Mouse (Mus musculus) mouse embryonic stem cell (cell line): ENCODE data around the gene Kcnc2.
"Not testable (repeated sequence)": the region's sequence is repeated elsewhere in the genome, so short reads cannot be mapped to it uniquely, and the experiment has no call there.

Experiments used
- in situ Hi-C, 2 experiments: fragments of 300-500 bp; cut with MboI; formaldehyde crosslinking; loops; 1 replicate in 1 of 2; 3 replicates in 1 of 2; pipeline ENCODE4 v1.14.3; 2019 to 2020; ENCODE audit warnings: low sequenced_read_pairs in 2 of 2, low pct_unique_long_range_greater_than_20kb in 1 of 2, mixed read lengths in 1 of 2; ENCODE audit not compliant: unreplicated experiment in 1 of 2

Gene Kcnc2

GRCm38 (mm10) chr10:112270887-112271802, at the start of gene Kcnc2:
TSS of gene Kcnc2 (plus strand) at chr10:112271121.
- in situ Hi-C loops, result no loop called here

DNA sequence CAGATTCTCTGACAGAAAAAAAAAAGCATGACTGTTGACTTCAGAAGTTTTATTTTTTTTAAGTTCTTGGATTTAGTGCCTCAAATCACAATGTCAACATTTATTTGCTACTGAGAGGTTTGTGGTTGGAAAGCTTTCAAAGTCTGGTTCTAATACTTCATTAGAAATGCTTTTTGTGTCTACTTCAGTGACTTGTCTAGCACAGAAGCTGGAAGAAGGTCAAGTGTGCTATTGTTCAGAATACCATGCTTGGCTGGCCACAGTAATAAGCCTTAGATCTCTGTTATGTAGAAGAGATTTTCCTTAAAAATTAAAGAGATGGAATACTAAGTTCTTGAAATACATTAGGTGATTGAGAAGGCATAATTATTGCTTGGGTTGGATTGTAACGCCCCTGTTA, 43.8 kb upstream of the Kcnc2 start:
- in situ Hi-C loops, result no loop called here

- in situ Hi-C loops, result not testable (repeated sequence)
Measured at GRCm38 (mm10) chr10:112229091-112229843, 41.7 kb upstream of the Kcnc2 start.

DNA sequence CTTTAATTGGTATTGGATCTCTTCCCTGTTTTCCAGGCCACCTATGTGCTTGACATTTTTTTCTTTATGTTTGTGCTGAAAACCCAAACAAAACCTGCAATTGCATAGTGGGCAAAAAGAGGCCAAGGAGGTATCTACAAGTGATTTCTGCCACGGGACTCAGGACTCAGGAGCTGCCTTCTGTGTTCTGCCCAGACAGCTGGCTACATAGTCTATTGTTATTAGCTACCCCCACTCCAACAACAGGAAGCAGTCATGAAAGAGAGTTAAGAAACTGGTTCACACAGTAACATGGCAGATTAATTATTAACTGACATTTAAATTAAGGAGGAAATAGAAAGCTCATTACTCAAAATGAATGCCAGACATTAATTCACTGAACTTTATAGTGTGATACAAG, 38.2 kb upstream of the Kcnc2 start:
- in situ Hi-C loops, result not testable (repeated sequence)

DNA sequence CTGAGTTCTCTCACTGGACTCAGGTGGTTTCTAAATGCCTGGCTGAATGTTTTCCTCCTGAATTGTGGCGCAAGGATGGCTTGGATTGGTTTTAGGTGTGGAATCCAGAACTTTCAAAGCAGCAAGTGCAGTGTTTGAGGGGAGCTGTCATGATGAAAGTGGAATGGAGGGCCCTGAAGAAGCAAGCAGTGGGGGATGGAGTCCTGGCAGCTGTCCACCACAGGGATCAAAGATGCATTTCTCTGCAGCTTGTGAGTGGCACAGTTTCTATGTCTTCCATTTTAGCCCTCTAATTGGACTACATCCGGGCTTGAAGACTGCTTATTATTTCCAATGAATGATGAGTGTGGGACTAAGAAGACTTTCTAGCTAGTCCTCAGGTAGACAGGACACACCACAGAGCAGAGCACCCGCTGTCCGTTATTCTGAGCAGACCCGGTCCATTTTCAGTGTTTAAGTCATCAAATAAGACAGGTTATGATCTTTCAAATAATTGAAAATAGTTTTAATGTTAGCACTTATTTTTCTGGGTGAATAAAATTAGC, 35.5 kb upstream of the Kcnc2 start:
- in situ Hi-C loops, result not testable (repeated sequence)

- in situ Hi-C loops, result no loop called here
Measured at GRCm38 (mm10) chr10:112248273-112248672, 22.6 kb upstream of the Kcnc2 start.

GRCm38 (mm10) chr10:112263467-112263866, 7.5 kb upstream of the Kcnc2 start:
- in situ Hi-C loops, result no loop called here

DNA sequence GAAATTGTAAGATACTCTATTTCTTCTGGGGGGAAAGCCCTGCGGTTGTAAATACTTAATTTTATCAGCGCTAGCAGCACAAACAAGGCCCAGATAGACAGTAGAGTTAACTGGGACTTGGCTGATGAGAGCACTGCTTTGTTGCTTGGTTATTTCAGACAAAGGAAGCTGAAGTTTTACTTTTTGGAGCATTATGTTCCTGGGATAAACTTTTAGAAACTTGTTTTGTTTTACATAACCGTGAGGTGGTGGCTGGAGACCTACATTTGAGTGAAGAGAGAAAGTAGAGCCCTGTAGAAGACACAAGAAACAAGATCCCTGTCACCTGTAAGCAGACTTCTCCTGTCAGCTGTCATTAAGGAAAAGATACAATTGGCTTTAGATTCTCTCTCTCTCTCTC, 1.4 kb upstream of the Kcnc2 start:
- in situ Hi-C loops, result no loop called here

- in situ Hi-C loops, result no loop called here
Measured at GRCm38 (mm10) chr10:112269939-112270781, 761 bp upstream of the Kcnc2 start.

DNA sequence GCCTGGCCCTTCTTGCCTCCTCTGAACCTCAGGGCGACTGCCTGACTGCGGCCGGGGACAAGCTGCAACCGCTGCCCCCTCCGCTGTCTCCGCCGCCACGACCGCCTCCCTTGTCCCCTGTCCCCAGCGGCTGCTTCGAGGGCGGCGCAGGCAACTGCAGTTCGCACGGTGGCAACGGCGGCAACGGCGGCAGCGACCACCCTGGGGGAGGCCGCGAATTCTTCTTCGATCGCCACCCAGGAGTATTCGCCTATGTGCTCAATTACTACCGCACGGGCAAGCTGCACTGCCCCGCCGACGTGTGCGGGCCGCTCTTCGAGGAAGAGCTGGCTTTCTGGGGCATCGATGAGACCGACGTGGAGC, 863 bp downstream of the Kcnc2 start:
- in situ Hi-C loops, result no loop called here

- in situ Hi-C loops, result no loop called here
Measured at GRCm38 (mm10) chr10:112272171-112272570, 1.2 kb downstream of the Kcnc2 start.

- in situ Hi-C loops, result no loop called here
Measured at GRCm38 (mm10) chr10:112277996-112278395, 7.1 kb downstream of the Kcnc2 start.

DNA sequence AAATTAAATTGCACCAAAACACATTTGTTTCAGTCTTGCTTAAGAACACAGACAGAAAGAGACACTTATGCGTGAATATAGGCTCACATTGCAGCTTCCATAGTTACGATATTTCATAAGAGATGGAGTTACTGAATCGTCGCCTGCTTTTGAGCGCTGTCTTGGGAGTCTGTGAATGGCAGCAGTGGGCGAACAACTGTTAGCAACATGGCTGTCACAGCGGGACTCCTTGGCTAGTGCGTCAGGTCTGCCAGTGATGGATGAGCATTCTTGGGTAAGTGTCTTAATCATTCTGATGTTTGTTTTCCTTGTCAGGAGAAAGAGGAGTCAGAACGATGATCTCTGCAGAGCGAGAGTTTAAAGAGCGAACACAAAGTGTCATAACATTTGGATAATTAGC, 44.2 kb downstream of the Kcnc2 start:
- in situ Hi-C loops, result no loop called here

DNA sequence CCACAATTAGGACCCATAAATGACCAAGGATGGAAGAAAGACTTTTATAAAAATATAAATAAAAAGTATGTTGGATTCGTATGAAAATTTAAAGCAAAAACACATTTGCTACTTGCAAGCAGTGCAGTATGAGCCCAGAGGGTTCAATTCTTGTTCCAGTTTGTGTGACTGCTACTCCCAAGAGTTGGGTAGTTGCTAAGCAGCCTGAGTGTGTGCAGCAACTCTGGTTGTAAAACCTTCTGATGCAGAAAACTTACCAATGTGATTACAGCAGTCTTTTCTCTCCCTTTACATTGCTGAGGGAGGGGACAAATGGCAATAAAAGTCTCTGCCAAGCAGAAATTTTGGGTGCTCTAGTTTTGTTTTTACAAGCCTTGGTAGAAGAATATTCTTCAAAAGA, 46.9 kb downstream of the Kcnc2 start:
- in situ Hi-C loops, result no loop called here

DNA sequence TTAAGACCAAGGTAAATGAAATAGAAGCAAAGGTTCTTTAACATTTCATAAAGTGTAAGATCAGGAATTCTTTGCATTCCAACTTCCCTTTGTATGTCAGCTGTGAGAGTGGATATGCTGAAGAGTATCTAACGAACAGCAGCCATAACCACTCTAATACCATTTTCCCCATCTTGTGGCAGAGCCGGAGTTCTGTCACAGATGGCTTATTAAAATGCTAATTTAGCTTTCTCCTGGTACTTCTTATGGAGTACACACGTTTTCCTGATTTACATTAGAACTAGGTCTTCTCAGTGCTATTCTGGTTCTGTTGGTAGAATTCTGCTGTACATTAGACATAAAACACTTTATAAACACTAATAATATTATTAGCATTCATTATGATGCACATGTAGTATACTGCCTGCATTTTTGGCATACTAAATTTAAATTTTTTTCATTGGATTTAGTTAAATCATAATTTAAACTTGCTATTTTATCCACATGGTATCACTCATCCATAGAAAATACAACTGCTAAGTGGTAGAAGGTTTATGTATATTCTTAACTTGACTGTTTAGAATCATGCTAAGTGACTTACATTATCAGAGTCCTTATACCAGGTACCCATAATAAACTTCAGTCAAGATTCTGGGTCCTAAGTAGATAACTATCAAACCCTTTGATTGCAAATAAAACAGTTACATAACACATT, 86.9 kb downstream of the Kcnc2 start:
- in situ Hi-C loops, result no loop called here

DNA sequence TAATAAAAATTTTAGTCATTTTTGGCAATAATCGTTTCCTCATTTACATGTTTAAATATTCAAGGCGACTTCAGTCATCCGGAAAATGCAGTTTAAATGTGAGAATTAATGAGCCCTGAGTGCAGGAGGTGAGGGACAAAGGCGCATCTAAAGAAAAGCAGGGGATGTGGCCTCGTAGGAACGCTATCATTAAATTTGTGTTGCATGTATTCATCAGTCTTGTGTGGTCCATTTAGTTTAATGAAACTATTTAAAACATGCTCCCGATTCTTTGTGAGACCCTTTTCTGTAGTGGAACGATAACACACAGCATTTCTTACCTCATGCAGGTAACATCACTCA, 87.4 kb downstream of the Kcnc2 start:
- in situ Hi-C loops, result no loop called here

GRCm38 (mm10) chr10:112360704-112361103, 89.8 kb downstream of the Kcnc2 start:
- in situ Hi-C loops, result no loop called here

DNA sequence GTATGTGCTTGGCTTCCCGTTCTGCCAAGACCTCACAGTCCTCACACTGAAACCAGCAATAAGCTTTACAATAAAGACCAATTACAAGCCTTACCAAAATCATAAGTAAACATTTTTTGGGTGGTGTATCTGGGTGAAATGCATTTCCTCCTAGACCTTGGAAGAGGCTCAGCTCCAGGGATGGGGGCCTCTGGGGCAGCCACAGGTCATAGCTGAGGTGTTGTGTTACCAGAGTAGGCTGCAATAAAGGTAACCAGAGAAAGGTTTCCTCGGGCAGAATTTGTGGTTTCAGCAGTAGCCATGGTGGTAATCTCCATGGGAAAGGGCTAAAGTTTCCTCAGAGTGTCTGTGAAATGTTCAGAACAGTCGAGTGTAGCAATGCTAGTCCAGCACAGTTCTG, 97.4 kb downstream of the Kcnc2 start:
- in situ Hi-C loops, result no loop called here
